Mouse (Mus musculus): ENCODE results near the gene Nrxn2.

GRCm38 (mm10) chr19:6533290-6534117, 115.0 kb downstream of the Nrxn2 start:
- TF ChIP-seq CTCF (conservative IDR thresholded peaks at IDR 0.05; ENCODE audit: insufficient read depth, insufficient read length, low read depth, low read length) = no peak
- peak; percentile 88 for TF ChIP-seq POLR2A (IDR thresholded peaks at IDR 0.05; ENCODE audit: low read depth, low read length)
